Mouse (Mus musculus): ENCODE data around the gene Tdrd6. TPM values are rescaled to one million over a fixed set of nuclear protein-coding genes. Genes with fewer than 3 reads are reported as not detected.

The Tdrd6 gene
- total RNA-seq (2021): under 1 TPM in 1 of 2 experiments, not detected in 1; 0.05 TPM

DNA sequence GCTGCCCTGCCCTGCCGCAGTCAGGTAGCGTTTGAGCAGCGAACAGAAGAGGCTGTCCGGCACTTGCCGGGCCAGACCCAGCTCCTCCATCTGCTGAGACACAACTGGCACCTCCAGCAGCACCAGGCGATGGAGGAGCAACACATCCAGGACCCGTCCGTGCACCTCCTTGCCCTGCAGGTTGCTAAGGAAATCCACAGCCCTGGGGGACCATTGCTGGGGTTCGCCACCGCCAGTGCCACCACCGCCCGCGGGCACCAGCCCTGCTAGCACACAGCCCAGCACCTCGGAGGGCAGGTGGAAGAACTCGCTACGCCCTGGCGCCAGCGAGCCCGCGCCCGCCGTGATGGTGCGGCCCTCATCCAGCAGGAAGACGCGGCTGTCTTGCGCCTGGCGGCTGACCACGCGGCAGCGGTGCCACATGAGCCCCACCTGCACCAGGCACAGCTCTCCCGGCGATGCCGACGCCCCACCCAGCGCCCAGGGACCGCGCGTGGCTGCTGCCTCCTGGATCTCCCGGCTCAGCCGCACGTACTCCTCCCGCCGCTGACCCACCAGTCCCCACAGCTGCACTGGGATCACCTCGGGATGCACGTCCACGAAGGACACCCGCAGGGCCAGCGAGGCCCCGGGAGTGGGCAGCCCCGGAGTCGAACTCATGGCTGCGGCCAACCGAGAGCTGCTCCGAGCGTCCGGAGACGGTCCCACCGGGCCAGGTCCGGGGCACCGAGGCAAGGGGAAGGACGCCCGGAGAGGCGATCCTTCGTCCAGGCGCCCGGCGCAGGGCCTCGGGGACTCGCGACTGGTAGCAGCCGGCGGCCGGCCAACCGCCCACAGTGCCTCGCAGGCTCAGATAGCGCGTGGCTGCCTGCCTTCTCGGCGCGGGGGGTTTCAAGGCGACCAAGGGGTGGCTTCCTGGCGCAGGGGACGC is at the start of gene Tdrd6:
Tdrd6 (minus strand) TSS at position 804 of the 931 bp plus-strand sequence.
- peak in 1 of 2 experiments; percentile 16 for DNase-seq
- intact Hi-C loops (cut with DNase I): no loop called here

DNA sequence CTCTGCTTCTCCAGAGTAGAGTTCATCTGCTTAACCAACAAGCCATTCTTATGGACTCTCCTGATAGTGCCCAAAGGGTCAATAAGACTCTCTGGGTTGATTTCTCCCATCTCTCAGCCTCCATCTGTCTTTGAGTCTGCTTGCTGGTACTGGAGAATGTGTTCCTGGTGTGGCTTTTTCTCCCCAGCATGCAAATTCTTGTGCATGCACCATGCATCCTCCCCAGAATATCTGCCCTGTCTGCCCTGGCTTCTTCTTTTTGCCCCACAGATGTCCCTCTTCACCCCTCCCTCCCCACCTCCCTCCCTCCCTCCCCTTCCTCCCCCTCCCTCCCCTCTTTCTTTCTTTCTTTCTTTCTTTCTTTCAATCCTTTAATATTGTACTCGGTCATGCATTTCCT is 47.2 kb upstream of the Tdrd6 start:
- intact Hi-C loops (cut with DNase I): no loop called here
- DNase-seq: no peak

DNA sequence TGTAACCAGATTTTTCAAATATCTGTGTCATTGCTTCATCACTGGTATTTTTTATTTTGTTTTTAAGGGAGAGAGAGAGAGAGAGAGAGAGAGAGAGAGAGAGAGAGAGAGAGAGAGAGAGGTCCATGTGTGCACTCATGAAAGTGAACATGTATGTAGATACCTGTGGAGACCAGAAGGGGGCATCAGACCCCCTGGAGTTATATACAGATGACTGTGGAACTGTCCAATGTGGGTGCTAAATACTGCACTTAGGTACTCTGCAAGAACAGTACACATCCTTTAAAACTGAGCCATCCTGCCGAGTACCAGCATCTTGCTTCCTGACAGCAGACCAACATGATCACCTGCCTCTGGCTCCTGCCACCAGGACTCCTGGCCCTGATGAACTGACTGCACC is 46.1 kb upstream of the Tdrd6 start:
- DNase-seq: no peak
- intact Hi-C loops (cut with DNase I): no loop called here

DNA sequence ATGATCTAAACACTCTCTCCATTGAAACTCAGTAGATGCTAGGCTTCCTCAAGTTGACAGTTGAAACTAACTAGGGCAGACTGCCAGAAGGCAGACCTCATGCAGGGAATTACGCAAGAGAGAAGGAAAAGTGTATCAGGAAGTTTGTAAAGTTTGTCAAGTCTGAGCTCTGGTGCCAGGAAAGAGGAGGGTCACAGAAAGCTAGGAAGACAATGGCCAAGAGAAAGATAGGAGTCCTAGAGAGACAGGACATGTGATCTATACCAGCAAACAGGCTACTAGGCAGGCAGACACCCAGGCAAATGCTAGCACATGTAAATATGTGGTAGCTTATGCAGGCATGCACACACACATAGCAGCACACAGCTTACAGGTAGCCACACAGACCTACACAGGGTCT is 45.1 kb upstream of the Tdrd6 start:
- peak; percentile 22 to 27 for DNase-seq
- intact Hi-C loops (cut with DNase I): no loop called here

DNA sequence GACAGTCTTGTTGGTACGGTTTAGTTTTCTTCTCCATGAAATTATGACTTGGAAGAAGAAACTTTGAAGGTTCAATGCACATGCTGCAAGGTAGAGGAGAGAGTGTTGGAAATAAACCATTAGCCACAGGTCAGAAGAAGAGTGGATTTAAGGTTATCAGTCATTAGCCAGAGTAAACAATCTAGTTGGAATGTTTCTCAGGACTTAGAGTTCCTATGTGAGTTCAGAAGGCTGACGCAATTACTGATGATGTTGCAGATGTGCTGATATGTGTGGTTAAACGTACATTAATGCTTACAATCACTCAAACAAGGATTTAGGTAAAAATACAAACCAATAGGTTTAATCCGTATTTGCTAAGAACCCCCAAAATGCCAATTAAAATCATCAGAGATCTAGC is 41.8 kb upstream of the Tdrd6 start:
- intact Hi-C loops (cut with DNase I): no loop called here
- no peak for DNase-seq

DNA sequence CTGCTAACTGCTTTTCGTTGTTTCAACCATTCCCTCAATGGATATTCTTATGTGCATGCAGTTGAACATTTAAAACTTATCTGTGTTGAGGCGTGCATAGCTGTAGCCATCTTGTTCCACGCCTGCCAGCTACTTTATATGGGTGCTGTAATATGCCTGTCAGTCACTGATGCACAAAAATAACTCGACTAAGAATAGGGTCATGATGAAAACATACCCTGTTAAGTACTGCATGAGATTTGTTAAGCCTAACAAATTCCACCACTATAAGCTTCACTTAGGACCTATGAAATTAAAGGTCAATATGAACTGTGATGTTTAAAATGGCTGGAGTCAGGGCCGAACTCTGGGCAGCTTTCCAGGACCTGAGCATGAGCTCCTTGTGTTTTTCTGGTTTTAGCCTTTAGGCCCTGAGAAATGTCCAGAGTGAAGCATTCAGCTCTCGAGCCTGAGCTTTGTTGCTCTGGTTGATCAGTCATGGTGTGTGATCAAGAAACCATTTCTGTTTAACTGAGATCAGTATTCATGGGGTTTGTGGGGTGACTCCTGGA is 39.1 kb upstream of the Tdrd6 start:
- intact Hi-C loops (cut with DNase I): no loop called here
- peak; percentile 14 to 19 for DNase-seq

DNA sequence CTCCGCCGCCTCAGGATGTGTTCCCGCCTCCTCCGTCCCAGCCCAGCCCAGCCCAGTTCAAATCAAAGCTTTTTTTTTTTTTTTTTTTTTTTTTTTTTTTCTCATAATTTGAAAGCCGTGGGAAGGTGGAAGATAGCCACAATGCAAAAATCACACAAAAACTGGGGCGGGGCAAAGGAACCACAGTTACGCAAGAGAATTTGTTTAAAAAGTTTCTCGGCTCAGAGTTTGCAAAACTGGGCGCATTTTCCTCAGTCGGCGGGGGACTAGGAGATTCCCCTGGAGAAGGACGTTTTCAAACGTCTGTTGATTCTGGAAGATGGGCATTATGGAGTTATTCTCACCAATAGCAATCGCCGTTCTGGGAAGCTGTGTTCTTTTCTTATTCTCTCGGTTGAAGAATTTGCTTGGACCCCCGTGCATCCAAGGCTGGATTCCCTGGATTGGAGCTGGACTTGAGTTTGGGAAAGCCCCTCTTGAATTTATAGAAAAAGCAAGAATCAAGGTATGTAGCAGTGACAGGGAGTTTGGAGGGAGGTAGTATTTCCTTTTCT is 37.3 kb upstream of the Tdrd6 start, which contains the start of gene Cyp39a1:
Cyp39a1 (plus strand) TSS at position 136 of the 554 bp plus-strand sequence.
- intact Hi-C loops (cut with DNase I): no loop called here
- no peak for DNase-seq

DNA sequence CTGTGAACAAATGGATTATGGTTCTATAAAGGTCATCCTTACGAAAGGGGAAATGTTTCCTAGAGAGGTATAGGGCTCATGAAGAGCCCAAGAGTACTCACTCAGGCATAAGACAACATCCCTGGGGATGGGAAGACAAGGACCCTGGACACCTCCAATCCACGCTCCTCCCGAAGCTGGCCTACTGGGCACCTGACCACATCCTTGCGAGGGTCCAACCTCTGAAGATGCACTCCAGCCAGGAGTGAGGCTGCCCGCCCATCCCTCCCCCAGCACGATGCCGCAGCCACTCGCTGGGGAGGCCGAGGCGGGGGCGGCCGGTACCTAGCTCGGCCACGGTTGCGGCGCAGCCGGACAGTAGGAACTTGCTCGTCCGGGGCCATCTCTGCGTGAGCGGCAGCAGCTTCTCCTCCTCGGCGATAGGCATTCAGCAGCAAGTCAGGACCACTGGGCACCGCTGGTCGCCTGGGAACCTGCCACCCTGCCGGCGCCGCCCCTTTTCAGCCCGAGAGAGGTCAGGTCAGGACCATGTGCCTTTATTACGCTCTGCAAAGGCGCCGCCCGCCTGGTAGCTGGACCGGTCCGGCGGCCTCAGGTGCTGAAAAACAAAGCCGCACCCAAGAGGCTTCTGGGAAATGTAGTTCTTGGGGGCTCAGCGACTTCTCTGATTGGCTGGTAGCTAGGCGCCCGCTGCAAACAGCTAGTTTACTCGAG is 36.6 kb upstream of the Tdrd6 start, which contains the start of gene Slc25a27:
Slc25a27 (minus strand) TSS at position 639 of the 714 bp plus-strand sequence.
- intact Hi-C loops (cut with DNase I): no loop called here

DNA sequence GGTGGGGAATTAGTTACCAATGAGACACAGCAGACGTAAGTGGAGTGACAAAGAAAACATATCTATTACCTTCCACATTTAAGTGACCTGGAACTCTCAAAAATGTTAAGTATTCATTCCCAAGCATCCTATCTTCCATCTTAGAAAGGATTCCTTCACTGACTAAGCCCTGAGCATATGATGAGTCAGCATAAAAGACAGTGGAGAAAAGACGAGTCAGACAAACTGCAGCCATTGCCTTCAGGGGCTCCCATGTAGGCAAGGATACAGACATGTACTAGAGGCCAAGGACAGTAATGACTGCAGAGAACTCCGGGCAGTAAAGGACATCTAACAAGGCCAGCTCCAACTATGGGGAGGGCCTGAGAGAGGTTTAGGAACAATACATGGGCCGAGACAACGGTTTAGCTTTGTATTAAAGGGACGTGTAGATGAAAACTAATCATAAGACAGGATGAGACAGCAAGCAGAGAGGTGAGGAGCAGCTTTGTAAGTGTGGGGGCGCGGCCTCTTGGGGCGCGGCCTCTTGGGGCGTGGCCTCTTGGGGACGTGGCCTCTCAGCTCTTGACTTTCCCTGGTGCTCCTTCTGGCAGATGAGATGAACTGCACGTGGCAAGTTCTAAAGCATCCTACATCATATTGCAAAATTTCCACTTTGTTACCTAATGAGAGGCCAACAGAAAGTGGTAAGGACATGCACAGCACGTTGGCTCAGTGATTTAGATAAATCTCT is 21.4 kb upstream of the Tdrd6 start:
- intact Hi-C loops (cut with DNase I): no loop called here
- DNase-seq: no peak

More for the DNA sequence above, 36.6 kb upstream of the Tdrd6 start, which contains the start of gene Slc25a27:
- DNase-seq: peak; percentile 92 to 94

DNA sequence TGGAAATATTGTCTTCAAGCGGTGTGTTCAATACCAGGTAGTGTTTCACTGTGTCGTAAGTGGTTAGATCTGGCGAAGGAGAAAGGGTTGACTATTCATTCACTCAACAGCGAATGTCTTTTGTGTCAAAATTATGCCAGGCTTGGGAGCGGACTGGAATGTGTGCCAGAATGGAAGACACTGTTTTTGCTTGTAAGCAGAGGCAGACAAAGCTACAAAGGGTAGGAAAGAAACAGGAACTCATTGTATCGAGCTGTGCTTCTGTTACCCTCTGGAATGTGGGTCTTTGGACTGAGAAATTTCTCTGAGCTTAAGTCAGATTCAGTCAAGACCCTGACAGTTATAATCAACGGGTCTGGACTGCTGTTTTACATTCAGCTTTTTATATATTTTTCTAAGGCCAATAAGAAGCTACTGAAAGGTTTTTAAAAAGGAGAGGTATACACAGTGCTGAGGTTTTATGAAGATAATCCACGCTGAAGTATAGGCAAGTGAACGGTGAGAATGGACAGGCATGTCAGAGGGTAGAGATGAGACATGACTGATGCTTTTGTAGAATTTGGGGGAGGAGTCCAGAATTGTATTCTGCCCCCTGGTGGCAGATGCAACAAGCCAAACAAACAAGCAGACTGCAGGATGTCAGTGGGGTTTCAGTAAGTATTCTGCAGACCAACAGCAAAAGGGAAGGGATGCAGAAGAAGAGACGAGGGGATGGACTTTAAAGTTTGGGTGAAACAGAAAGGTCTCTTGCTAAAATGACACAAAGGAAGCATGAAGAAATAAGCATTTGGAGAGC is 19.7 kb upstream of the Tdrd6 start:
- intact Hi-C loops (cut with DNase I): no loop called here

DNA sequence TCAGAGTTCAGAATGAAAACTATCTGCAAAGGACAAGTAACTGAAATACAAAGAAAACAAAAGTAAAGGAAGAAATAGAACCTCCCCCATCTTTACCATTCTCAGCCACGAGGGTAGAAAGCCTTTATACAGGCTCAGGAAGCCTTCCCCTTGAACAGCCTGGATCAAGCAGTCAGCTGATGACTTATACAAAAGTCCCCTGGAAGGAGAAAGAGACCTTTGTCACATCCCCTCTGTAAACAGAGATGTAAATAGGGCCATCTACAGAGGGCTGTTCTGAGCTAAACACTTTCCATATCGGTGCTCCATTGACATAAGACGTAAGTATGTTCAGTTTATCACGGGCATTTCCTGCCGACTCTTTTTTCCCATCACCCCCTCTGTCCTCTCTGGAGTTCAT is 16.8 kb upstream of the Tdrd6 start:
- DNase-seq: no peak
- intact Hi-C loops (cut with DNase I): no loop called here

More for the DNA sequence above, 19.7 kb upstream of the Tdrd6 start:
- peak in 1 of 2 experiments; percentile 26 for DNase-seq

DNA sequence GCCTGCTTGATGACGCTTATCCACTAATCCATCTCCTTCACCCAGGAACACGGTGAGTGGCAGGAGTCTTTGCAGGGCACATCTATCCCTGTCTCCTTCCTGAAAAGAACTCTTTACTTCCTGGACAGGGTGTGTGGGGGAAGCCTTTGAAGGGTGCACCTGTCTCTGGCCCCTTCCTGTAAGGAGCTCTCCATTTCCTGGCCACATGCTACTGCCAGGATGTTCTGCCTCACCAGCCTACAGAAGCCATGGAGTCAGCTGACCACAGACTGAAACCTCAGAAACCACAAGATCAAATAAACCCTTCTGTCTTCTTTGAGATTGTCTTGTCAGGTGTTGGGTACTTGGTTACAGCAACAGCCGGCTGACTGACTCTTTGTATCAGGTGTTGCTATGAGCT is 15.0 kb upstream of the Tdrd6 start:
- intact Hi-C loops (cut with DNase I): no loop called here
- DNase-seq: no peak

DNA sequence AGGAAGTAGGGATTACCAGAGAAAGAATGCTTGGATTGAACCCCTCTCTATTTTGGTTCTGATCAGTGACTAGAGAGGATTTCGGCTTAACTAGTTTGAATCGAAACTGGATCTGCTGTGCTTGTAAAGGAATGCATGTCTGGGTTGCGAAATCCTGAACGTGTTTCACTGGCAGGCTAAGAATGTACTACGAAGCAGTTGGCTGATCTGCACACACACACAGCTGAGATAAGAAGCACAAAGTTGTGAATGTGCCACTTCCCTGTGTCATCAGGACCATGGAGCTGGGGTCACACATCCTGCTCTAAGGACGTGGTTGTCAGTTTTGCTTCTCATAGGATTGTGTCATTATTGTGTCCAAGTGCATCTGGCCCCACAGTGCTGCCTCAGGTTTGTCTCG is 14.3 kb upstream of the Tdrd6 start:
- DNase-seq: peak in 1 of 2 experiments; percentile 8
- intact Hi-C loops (cut with DNase I): no loop called here

DNA sequence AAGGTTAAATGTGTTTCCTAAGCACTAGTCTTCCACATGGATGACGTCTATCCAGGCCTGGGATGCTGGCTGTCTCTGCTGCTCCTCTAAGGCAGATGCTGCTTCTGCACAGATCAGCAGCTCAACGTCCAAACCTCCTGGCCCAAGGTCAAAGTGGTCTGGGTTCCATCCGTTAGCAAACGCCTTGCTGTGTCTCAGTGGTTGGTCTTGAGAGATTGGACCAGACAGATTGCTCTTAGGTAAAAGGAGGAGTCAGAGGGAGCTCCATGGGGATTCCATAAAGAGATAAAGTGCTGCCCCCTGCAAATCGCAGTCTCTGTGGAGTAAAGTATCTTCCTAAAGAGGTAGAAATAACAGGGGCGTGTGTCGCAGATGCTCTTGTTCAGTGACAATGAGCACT is 13.1 kb upstream of the Tdrd6 start:
- DNase-seq: no peak
- intact Hi-C loops (cut with DNase I): no loop called here

DNA sequence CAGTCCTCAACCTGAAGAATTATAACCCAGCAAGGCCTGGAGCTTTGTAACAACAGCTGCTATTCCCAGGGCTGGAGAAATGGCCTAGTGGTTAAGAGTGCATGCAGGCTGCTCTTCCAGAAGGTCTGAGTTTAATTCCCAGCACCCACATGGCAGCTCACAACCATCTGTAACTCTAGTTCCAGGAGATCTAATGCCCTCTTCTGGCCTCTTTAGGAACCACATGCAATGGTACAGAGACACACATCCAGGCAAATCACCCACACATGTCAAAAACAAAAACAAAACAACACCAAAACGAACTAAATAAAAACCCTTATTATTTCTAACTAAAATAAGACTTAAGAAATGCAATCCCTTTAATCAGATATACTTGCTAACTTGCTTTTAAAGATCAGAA is 10.7 kb upstream of the Tdrd6 start:
- intact Hi-C loops (cut with DNase I): no loop called here
- DNase-seq: no peak

DNA sequence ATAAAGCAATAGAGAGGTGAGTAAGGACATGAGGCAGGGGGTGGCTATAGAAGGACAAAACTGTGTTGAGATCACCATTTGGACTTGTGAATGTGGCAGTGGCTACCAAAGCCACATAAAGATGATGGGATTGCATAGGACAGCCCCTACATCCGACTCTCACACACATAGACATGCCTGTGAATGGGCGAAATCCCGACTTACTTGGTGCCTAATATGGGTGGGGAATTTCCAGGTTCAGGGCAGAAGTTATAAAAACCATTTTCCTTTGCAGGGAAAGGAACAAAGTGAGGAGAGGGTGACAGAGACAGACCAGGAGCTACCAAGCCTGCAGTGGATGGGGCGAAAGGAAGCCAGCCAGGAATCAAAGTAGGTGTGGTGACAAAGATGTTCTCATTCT is 7.0 kb upstream of the Tdrd6 start:
- no peak for DNase-seq
- intact Hi-C loops (cut with DNase I): no loop called here

DNA sequence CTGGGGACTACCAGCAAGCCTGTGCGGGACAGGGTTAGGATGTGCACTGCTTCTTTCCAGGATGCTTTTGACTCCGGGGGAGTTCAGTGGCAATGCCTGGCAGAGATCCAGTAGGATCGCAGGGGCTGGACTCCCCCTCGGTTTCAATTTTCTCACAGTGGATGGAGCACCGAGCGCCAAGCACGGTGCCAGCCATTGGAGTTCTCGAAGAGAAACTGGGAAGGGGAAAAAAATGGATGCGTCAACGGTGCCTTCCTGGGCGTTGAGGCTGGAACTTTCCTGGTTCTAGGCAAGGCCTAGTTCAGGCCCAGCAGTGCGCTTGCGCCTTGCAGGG is 295 bp upstream of the Tdrd6 start:
- intact Hi-C loops (cut with DNase I): no loop called here
- no peak for DNase-seq

DNA sequence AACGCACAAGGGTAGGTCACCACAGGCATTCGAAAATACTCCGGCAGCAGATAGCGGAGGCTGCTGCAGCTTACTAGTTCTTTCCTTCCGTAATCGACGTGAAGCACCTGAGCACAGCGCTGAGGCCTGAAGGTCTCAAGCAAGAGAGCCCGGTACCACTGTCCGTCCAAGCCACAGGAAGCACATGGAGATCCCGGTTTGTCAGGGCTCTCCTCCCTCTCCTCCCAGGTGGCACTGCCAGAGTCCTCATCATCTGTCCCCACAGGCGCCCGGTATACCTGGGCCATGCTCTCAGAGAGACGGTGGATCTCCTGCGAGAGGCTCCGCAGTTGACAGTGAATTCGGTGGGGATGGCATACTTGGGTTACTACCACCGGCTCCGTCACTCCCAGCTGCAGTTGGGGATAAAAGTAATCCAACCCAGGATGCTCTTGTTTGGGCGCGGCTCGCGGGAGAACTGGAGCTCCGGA is 1.0 kb downstream of the Tdrd6 start:
- intact Hi-C loops (cut with DNase I): no loop called here
- no peak for DNase-seq

DNA sequence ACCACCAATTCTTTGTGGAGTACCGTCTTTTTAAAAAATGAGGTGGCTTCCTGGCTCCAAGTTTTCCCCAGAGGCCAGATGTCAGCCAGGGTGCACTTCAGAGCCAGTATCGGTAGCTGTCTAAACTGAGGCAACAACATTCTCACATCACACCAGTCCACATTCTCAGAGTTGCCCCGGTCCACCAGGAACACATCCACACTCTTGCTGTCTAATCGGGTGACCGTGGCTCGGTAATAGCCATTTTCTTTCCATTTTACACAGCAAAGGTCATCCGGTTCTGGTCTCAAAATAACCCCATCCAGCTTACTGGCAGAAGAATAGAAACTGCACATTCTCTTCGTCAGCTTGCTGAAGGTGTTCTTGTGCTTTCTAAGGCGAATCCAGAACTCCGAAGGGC is 1.9 kb downstream of the Tdrd6 start:
- intact Hi-C loops (cut with DNase I): no loop called here
- DNase-seq: no peak

DNA sequence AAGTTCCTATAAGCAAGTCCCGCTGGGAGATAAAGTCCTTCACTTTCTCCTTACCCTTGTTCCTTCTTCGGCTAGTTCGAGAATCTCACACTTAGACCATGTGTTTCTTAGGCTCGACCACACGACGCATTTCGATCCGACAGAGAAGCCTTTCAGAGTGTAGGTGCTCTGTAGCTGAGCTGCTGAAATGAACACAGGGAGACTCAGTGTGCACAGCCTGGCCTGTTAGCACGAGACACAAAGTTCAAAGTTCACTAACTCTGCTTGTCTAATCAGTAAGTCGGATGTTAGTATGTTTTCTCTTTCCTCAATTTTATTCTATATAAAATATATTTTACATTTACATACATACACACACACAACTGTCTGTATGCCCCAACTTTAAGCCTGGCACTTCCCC is 8.0 kb downstream of the Tdrd6 start:
- DNase-seq: no peak
- intact Hi-C loops (cut with DNase I): no loop called here
